Mouse (Mus musculus): Measurements from ENCODE around the gene Kcnk3.

Kcnk3 gene

DNA sequence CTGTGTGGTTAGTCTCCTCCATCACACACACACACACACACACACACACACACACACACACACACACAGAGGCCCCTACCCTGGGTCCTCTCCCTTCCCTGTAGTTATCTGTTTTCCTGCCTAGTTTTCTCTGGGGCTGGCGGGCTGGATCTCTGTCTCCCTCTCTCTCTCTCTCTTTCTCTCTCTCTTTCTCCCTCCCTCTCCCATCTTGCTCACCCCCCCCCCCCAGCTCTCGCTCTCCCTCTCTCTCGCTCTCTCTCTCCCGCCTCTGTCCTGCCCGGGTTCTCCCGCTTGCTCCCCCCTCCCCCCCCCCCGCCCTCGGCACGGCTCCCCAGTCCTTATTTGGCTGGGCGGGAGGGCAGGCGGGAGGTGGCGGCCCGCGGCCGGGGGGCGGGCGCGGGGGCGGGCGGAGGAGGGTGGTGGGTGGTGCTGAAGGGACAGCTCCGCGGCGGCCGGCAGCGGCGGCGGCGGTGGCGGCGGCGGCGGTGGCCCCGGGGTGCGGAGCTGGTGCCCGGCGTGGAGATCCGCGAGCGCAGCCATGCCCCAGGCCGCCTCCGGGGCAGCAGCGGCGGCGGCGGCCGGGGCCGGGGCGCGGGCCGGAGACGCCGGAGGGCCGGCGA, at the start of gene Kcnk3:
Gene Kcnk3, plus strand, starts transcription at position 490 of the 620 bp plus-strand sequence.
- peak; percentile 51 to 66 for DNase-seq

DNA sequence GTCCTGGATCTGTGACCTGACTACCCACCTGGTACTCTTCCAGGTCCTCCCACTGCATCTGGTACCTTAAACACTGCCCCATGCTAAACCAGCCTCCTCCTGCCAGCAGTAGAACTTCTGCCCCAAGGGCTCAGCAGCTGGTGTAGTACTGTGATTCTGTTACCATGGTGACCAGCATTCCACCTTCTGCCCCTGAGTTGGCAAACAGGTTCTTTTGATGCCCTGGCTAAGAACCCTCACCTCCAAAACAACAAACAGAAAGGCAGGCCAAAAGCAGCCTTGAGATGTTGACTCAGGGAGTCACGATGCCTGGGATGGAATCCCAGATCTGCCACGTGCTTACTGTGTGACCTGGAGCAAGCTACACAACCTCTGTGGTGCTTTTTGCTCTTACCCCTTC, 42.3 kb upstream of the Kcnk3 start, which contains the start of gene Cib4:
Gene Cib4, minus strand, starts transcription at position 139 of the 400 bp plus-strand sequence.
- DNase-seq: peak; percentile 69 to 82

DNA sequence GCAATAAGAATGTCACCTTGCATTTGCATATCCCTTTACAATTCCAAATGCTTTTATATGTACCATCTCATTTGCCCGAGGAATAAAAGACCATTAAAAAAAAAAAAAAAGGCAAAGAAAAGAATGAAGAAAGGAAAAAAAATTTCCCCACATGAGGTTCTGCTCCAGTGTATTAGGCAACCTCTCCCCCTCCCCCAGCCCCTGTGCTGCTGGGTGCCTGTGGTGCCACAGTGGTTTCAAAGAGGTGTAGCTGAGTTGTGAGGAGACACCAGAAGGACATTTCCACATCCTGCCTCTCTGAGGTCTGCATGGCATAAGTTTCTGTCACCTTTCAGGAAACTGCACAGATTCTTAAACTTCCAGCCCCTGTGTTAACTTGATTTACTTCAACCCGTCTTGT, 39.3 kb upstream of the Kcnk3 start:
- no peak for DNase-seq

DNA sequence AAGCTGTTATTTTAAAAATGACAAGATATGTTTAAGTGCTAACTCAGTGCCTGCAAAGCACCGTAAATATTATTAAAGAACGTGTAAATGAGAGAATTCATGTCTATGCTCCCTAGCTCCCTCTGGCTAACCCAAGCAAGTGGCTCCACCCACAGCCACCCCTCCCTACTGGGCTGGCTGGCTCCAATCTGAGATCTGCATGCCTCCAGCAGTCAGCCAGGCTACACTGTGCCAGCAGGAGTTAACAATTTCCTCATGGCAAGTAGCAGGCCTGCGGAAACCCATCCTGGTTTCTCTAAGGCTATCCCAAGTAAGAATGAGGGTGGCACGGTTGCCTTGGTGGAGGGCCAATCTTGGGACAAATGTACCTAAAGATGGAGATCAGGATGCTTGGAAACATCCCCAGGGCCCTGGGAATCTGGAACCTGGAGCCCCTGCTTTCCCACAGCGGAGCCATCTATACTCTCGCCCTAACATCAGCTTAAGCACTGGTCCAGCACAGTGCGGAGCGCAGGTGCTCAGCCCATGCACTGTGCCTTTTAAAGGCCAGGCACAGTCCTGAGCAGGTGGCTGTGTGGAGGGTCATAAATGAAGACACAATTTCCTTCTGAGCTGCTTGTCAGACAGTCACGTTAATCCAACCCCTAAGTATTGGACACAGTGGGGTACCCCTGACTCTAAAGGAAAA, 37.5 kb upstream of the Kcnk3 start:
- DNase-seq: peak; percentile 47 to 58

DNA sequence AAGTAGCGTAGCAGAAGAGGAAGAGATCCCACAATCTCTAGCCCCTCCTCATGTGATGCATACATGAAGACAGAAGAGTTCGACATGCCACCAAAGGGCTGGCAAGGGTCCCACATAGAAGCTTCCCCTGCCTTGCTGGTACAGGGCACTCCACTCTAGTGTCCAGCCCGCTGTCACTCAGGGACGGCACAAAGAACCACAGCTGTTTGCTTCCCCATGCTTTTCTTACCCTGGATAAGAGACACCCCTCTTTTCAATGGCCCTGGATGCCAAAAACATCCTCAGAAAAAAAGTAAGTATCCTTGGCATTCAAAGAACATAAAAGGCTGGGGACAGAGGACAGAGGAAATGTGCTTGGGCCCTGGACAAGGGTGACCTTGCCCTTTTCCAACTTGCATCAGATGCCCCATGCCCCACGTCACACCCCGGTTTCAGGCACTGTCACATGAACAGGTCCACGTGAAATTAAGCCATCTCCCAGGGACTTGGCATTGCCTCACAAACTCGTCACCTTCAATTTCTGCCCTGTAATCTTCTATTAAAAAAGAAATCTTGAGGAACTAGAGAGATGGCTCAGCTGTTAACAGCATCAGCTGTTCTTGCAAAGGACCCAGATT, 36.8 kb upstream of the Kcnk3 start:
- DNase-seq: peak; percentile 34 to 46

DNA sequence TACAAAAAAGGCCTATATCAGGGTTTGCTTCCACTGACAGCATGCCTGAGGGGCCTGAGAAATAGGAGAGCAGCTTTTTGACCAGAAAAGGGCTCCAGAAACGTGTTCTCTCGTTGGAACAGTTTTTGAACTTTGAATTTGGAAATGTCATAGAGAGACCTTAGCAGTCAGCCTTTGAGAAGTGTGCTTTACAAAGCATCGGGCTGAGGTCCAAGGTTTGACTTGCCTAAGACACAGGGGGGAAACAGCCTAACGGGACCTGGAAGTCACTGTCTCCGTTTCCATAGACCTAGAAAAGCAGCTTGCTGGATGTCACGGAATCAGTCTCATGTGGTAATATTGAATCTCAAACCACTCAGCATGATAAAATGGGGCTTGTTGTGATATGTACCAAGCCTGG, 36.0 kb upstream of the Kcnk3 start:
- DNase-seq: no peak

DNA sequence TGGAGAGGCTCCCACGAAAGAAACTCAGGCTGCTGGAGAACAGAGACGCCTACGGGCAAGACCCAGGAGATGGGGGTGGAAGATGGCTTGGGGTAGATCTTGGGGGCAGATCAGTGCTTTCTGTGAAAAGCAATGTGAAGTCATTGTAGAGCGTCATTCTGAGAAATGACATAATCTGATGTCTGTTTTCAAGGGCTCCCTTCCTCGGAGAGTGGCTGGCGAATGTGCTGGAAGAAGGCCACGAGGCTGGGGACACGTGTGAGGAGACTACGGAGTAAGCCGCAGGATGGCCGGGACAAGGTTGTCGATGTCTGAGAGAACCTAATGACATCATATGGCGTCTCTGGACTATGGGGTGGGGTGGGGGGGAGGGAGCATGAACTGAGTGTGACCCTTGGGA, 34.0 kb upstream of the Kcnk3 start:
- DNase-seq: no peak

DNA sequence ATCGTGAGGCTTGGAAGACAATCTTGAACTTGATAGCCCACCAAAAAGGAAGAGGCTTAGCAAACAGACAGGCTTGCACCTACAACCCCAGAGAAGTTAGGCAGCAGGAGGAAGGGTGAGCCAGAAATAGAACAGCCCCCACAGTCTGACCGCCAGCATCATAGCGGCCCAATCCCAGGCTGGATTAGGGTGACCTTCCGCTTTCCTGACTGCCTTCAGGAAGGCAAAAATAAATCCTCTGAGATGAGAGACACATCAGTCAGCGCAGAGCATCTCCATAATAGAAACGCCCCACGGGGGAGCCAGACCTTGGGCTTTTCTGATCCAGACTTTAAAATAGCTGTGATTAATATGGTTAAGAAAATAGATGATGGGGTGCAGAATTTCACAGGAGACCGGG, 33.0 kb upstream of the Kcnk3 start:
- no peak for DNase-seq

DNA sequence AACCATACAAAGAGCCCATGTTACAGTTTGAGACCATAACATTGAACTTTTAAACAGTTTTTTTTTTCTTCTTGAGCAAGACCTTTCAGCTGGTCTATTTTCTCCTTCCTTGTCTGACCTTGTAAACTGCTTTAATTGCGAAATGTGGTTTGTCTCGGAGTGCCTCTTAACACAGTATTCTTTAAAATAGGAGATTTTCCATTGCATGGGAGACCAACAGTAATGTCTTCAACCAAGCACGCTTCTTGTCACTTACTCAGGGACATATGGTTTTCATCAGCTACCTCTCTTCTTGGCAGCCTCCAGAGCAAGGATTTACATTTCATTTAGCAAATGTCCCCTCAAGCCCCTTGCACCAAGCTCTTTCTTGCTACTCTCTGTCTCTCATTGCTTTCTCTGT, 31.7 kb upstream of the Kcnk3 start:
- peak in 1 of 2 experiments; percentile 8 for DNase-seq

DNA sequence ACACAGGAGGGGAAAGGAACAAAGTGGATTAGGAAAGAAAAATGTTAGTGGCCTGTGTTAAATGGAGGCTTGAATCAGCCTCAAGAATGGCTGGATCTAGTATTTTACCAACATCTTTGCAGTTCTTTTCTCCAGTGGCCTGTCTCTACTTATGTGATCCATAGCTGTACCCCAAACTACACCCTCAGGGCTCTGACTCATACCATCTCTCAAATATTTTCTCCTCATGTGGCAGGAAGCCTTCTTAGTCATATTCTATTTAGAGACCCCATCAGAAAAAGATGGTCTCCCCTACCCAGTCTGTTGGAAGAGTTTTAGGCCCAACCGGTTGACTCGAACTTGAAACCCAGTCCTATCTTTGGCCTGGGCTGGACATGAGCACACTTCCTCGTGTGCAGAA, 28.5 kb upstream of the Kcnk3 start:
- no peak for DNase-seq

DNA sequence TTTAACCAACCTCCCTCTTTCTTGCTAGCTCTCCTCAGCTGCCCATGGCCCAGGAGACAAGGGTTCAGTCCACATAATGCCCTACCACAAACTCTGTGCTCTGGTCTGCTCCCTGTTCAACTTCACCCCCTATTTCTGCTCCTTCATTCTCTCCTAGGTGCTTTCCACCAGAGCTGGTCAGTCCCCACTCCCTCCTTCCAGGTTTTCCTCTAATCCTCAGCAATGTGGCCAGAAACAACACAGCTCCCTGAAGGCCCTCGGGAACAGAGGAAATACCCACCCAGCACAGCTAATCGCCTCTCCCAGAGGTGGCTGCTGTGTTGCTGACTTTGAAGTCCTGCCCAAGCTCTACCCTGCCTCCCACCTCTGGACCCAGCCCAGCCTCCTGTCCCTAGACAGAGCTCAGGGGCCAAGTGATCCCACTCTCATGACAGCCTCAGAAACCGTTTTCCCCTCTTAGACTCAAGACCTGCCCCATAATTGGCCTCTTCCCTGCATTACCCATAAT, 27.9 kb upstream of the Kcnk3 start:
- no peak for DNase-seq

DNA sequence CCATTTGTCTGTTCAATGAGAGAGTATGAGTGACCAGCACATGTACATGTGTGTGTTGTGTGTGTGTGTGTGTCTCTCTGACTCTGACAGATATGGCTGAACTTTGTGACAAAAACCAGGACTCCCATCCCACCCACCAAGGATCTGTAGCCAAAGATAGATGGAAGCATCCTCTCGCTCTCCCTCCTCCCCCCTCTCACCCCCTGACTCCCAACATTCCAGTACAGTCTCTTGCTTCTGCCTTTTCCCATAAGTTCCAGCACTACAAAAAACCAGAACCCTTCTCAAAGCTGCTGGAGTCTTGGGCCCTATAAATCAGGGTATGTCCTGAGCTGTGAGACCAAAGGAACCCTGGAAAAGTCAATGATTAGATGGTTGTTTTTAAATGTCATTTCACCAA, 19.5 kb upstream of the Kcnk3 start:
- DNase-seq: no peak

DNA sequence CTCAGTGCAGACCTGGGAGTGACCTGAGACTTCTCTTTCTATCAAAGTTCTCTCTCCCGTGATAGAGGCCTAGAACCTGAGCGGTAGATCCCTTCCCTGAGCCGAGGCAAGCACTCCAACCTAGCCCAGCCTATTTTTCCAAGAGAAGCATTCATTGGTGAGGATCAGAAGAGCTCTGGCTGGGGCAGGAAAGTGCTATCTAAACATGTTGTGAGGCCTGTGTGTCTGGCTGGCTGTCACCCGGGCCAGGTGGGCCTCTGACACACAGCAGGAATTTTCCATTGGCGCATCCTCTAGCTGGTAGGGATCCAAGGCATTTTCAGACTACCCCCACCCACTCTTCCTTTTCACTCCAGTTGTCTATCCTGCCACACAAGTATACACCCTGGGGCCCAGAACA, 16.1 kb upstream of the Kcnk3 start:
- DNase-seq: no peak

DNA sequence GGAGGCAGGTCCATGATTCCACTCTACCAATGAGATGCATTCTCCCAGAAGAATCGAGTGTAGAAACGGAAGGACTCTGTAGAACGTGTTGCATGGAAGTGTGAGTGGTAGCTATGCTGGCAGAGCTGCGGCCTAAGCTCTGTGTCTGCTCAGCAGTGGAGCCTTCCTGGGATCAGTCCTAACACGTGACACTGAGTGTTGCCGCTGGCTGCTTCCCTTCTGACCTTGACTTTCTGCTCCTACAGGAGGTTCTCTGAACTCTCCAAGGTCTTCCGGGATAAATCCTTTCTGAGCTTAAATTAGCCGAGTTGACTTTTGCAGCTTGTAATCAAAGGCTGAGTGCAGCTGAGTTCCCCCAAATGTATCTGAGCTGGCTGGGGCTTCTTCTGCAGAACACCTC, 13.6 kb upstream of the Kcnk3 start:
- no peak for DNase-seq

DNA sequence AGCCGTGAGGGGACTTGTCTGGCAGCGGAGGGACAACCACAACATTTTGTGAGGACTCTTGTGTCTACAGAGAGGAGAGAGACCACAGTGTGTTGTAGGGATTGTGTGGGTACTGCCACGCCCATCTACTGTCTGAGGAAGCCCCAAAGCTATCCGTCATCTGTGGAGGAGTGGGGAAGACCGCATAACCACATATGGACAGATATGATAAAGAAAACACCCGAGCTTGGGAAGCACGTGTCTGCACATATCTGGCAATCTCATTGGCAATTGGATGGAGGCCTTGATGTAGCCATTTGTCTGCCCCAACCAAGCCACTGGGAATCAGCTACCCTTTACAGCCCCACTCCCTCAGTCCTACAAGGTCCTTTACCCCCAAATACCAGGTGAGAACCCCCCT, 11.7 kb upstream of the Kcnk3 start:
- DNase-seq: no peak

DNA sequence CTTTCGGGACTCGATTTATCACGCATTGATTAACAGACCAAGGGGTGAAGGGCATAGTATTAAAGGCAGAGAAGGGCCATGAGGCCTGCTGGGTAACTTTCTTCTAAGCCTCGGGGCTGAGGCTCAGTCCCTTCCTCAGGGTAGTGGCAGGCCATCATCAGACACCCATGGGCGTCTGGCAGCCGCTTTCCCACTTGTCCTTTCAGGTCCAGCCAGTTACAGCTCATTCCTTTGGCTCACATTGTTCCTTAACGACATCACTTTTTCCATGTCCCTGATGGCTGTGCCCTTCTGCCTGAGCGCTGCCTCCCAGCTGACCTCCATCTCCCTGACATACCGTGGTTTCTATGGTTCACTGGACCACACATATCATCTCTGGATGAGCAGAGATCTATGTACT, 10.7 kb upstream of the Kcnk3 start:
- DNase-seq: peak in 1 of 2 experiments; percentile 17

DNA sequence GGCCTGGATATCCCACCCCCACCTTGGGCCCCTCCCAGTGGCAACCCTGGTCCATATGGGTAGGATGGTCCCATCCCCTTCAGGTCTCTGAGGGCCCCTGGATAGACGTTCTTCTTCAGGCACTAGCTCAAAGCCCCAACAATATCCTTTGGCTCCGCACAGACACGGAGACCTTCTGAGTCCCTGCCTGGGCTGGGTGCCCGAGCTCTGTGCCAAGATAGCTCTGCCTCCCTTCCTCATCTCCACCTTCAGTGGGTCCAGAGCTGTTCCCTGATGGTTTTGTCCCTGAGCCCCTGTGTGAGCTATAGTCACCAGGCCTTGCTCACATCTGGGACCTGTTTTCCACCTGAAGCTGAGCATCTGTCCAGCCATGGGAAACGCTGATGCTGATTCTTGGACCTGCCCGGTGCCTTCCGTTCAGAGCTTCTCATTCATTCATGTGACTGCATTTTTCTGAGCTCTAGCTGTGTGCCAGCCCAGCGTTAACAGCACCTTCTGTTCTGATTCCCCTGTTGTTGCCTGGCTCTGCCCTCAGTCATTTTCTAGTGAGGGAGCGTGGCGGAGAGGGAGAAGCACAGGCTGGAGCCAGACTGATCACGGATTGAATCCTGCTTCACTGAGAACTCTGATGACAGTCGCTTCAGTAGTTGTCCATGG, 10.2 kb upstream of the Kcnk3 start:
- DNase-seq: no peak

DNA sequence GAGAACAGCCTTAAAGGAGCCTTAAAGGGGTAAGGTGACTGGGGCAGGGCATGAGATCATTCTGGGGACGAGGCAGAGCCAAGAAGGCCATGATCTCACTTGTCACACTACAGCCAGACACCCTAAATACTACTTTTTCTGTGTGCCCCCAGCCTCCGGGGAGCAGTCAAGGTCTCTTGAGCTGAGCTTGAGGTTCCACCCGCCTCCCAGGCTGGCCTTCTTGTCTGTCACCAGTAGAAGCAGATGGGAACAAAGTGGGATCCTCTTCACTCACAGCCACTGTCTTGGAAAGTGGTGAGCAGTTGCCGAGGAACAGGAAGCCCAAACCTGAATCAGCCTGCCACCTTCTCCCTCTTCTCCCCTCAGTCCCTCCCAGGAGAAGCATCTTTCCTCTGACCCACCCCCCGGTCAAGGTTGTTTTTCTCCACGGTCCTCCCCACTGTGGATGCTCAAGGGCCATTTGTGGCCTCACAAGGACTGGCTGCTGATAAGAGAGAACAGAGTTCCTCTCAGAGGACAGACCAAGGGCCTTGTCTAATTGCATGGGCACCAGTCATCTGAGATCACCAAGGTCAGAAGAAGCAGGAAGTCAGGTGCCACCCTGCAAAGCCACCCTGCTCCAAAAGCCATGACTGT, 9.4 kb upstream of the Kcnk3 start:
- DNase-seq: no peak

DNA sequence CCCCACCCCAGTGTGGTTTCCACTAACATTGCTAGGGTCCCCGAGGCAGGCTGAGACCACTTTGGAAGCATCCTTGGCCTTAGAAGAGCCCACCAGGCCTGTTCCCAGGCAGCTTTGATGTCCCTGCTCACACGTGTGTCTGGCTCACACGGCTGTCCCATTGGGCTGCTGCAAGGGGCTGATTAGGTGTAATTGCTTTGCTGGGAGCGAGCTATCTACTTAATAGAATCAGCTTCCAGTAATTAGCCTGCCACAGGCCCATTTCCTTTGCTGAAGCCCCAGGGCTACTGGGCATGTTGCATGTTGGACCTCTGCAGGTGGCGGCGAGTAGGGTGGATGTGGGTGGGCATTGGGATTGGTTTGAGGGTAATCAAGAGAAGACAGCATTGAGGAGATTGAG, 7.2 kb upstream of the Kcnk3 start:
- no peak for DNase-seq

DNA sequence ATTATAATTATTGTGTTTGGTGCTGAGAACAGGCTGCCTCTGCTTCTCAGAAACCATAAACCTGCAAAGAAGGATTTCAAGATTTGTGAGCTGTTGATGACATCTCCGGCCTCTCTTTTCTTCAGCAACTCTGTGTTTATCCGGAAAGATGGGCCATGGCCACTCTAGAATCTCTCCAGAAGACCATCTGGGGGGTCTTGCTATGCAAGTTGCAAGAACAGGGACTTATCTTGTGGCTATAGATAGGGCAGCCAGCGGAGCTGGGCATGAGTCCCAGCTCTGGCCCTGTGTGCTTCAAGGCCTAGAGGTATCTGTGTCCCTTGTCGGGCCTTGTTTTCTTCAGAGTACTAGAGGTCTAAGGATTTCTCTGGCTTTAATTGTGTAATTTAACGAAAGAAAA, 6.0 kb upstream of the Kcnk3 start:
- DNase-seq: no peak

DNA sequence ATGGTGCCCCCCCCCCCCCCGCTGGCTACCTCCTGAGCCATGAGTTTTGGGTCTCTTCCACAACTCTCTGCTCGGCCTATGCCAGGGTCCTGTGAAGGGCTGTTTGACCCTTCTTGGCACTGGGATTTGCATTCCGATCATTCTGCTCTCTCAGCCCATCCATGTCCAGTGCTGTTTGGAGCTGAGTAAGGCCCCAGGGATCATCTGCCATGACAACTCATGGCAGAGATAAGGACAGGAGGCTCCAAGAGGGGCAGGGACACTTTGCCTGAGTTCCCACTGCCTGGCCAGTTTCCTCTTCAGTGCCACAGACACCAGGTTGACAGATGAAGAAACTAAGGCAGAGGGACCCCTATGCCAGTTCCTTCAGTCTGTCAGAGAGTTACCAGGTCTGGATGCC, 1.4 kb upstream of the Kcnk3 start:
- no peak for DNase-seq

DNA sequence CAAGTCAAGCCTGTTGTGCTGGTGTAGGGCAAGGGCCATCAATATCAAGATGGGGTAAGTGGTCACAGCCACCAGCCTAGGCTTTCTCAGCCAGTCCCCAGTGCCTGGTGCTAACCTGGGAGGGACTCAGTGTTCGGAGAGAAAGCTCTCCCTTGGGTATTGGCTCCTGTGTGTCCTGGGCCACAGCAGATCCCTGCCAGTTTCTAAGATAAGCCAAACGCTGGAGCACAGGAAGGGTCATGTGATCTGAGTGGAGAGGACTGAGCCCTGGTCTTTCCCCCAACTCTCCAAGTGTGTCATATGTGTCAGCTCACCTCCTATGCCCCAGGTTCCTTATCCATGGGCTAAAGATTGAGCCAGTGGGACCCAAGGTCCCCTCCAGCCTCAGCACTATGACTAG, 869 bp upstream of the Kcnk3 start:
- no peak for DNase-seq

DNA sequence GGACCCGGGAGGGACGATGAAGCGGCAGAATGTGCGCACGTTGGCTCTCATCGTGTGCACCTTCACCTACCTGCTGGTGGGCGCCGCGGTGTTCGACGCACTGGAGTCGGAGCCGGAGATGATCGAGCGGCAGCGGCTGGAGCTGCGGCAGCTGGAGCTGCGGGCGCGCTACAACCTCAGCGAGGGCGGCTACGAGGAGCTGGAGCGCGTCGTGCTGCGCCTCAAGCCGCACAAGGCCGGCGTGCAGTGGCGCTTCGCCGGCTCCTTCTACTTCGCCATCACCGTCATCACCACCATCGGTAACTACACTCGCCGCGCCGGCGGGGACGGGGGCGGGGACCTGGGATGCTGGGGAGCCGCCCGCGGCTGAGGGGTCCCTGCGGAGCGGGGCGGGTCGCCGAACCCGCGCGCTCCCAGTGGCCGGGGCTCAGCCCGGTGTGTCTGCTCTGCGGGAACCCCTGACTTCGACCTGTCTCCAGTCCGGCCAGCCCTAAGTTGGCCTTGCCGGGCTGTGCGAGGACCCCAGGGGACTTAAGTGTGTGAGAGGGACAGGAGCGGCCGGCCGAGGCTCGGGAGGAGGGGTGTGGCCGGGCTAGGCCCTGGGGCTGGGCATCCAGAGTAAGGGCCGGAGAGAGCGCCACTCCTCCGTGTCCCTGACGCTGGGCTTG, 465 bp downstream of the Kcnk3 start:
- peak in 1 of 2 experiments; percentile 23 for DNase-seq
